Mouse (Mus musculus) midbrain, embryonic 14.5 days (tissue): ENCODE results near the gene Pus1. TPM values are rescaled to one million over a fixed set of nuclear protein-coding genes. Genes with fewer than 3 reads are reported as not detected.
"Not testable (repeated sequence)": the region's sequence is repeated elsewhere in the genome, so short reads cannot be mapped to it uniquely, and the experiment has no call there.

ENCODE experiments used
- ATAC-seq: fragments of 200-750 bp; cut with Nextera tagmentation; 2 replicates; pipeline ENCODE4 v1.8.0; 2017; ENCODE audit warnings: moderate number of reproducible peaks, moderate library complexity; ENCODE audit not compliant: low FRiP score, low TSS enrichment
- DNase-seq: peaks from one replicate; pipeline ENCODE4 v3.0.0-alpha.2; 2015
- H3K27ac ChIP-seq: fragments of 300-500 bp; sonication (generic); replicated peaks from 2 replicates; pipeline ENCODE4 v1.5.1; 2014; ENCODE audit warnings: mild to moderate bottlenecking, low read depth, low read length, moderate library complexity
- H3K27me3 ChIP-seq: fragments of 300-500 bp; sonication (generic); 2 replicates; pipeline ENCODE4 v1.6.1; 2014; ENCODE audit warnings: low read length, control low read depth, mixed read lengths; ENCODE audit not compliant: control insufficient read depth, insufficient read depth
- H3K36me3 ChIP-seq: fragments of 300-500 bp; sonication (generic); 2 replicates; pipeline ENCODE4 v1.6.1; 2014; ENCODE audit warnings: low read length, control low read depth; ENCODE audit not compliant: control insufficient read depth, insufficient read depth
- H3K4me1 ChIP-seq: fragments of 300-500 bp; sonication (generic); 2 replicates; pipeline ENCODE4 v1.6.1; 2014; ENCODE audit warnings: mild to moderate bottlenecking, antibody characterized with exemption, low read length, control low read depth; ENCODE audit not compliant: control insufficient read depth, insufficient read depth
- H3K4me2 ChIP-seq: fragments of 300-500 bp; sonication (generic); 2 replicates; pipeline ENCODE4 v1.6.1; 2014; ENCODE audit warnings: mild to moderate bottlenecking, low read length, moderate library complexity
- H3K4me3 ChIP-seq: fragments of 300-500 bp; sonication (generic); replicated peaks from 2 replicates; pipeline ENCODE4 v1.5.1; 2014; ENCODE audit warnings: low read depth, low read length
- H3K9ac ChIP-seq: fragments of 300-500 bp; sonication (generic); replicated peaks from 2 replicates; pipeline ENCODE4 v1.6.1; 2014; ENCODE audit warnings: mild to moderate bottlenecking, low read length, moderate library complexity
- H3K9me3 ChIP-seq: fragments of 300-500 bp; sonication (generic); 2 replicates; pipeline ENCODE4 v1.6.1; 2016; ENCODE audit warnings: low read length, control low read depth, mixed read lengths; ENCODE audit not compliant: control insufficient read depth
- WGBS: fragments of 180-500 bp; shearing (Covaris S2); extraction: QIAGEN DNeasy Blood & Tissue Kit; methylation state at CpG from one replicate; pipeline ENCODE4 v1.1.7; 2014; 5-methylcytosine and 5-hydroxymethylcytosine counted together
- polyA plus RNA-seq: library from polyadenylated mRNA; unstranded; fragments of >200 nt; fragmentation: Nextera tagmentation; extraction: Ambion mirVana; gene quantifications from 2 replicates; pipeline ENCODE4 v1.2.1, GENCODE M21; 2014

Pus1 gene
- polyA plus RNA-seq, 1 experiment from 2014 or later: 12.5 TPM

GRCm38 (mm10) chr5:110774511-110774910, 5.9 kb downstream of the Pus1 start:
- Histone ChIP-seq H3K4me3 (no peak overlapping the region), H3K4me1 (peaks cover 4% of the 10 kb centered on the region), H3K36me3 (peaks cover 33% of the 10 kb centered on the region), H3K9me3 (no peaks in the 10 kb centered on the region), H3K9ac (no peak overlapping the region), H3K27me3 (no peaks in the 10 kb centered on the region), H3K4me2 (no peak overlapping the region), H3K27ac (no peak overlapping the region)
- 96% methylated on average over 11 of the region's 11 CpGs for whole genome bisulfite sequencing
- no peak for DNase-seq
- no peak for ATAC-seq

GRCm38 (mm10) chr5:110772945-110773344, 7.5 kb downstream of the Pus1 start:
- H3K27ac ChIP-seq, H3K9ac ChIP-seq, DNase-seq, H3K4me2 ChIP-seq, H3K27me3 ChIP-seq, H3K4me3 ChIP-seq, H3K9me3 ChIP-seq, ATAC-seq: not testable (repeated sequence)
- H3K4me1 ChIP-seq: peaks cover 13% of the 10 kb centered on the region
- WGBS: 95% methylated on average over 10 of the region's 10 CpGs
- H3K36me3 ChIP-seq: peaks cover 33% of the 10 kb centered on the region

GRCm38 (mm10) chr5:110770448-110771158, 9.9 kb downstream of the Pus1 start, which contains the start of gene Ep400:
Gene Ep400 (minus strand): TSS chr5:110770717.
- DNase-seq: peak; percentile 100
- peak within 1 kb of the TSS; percentile 95 for H3K27ac ChIP-seq
- ATAC-seq: peak; percentile 96
- under 1% methylated on average over 83 of the region's 83 CpGs for WGBS
- H3K9me3 ChIP-seq: no peaks in the 10 kb centered on the region
- no peaks in the 10 kb centered on the region for H3K27me3 ChIP-seq
- peak within 1 kb of the TSS; percentile 74 for H3K4me2 ChIP-seq
- peak within 1 kb of the TSS; percentile 86 for H3K9ac ChIP-seq
- peaks cover 24% of the 10 kb centered on the region for H3K36me3 ChIP-seq
- H3K4me1 ChIP-seq: peaks cover 13% of the 10 kb centered on the region
- peak within 1 kb of the TSS; percentile 89 for H3K4me3 ChIP-seq

- Histone ChIP-seq H3K4me3 (peak overlapping the region; percentile 89), H3K9ac (peak overlapping the region; percentile 86), H3K27me3 (no peaks in the 10 kb centered on the region), H3K36me3 (peaks cover 18% of the 10 kb centered on the region), H3K4me2 (peak overlapping the region; percentile 74), H3K27ac (peak overlapping the region; percentile 95), H3K9me3 (no peaks in the 10 kb centered on the region), H3K4me1 (peaks cover 13% of the 10 kb centered on the region)
- ATAC-seq (peak; percentile 0; the same call in 1 of the 2 replicates), DNase-seq (peak; percentile 79)
- 1% methylated on average over 58 of the region's 58 CpGs for WGBS
These were observed 10.4 kb downstream of the Pus1 start for GRCm38 (mm10) chr5:110770031-110770445.

- peak overlapping the region; percentile 89 for H3K4me3 ChIP-seq
- WGBS: 67% methylated on average over 4 of the region's 4 CpGs
- H3K27ac ChIP-seq: no peak overlapping the region
These were observed 11.2 kb downstream of the Pus1 start for GRCm38 (mm10) chr5:110769272-110769671.

GRCm38 (mm10) chr5:110763890-110764289, 16.6 kb downstream of the Pus1 start:
- Histone ChIP-seq H3K9ac (no peak overlapping the region), H3K4me3 (no peak overlapping the region), H3K27ac (no peak overlapping the region), H3K4me1 (peaks cover 7% of the 10 kb centered on the region), H3K27me3 (no peaks in the 10 kb centered on the region), H3K4me2 (no peak overlapping the region), H3K9me3 (no peaks in the 10 kb centered on the region), H3K36me3 (no peaks in the 10 kb centered on the region)
- 95% methylated on average over 8 of the region's 8 CpGs for WGBS
- ATAC-seq (no peak), DNase-seq (no peak)

More at GRCm38 (mm10) chr5:110769272-110769671, 11.2 kb downstream of the Pus1 start:
- ATAC-seq (no peak), DNase-seq (no peak)
- Histone ChIP-seq H3K9ac (peak overlapping the region; percentile 86), H3K4me2 (peak overlapping the region; percentile 74), H3K36me3 (peaks cover 10% of the 10 kb centered on the region), H3K4me1 (peaks cover 13% of the 10 kb centered on the region), H3K9me3 (no peaks in the 10 kb centered on the region), H3K27me3 (no peaks in the 10 kb centered on the region)

- DNase-seq (no peak), ATAC-seq (no peak)
- Histone ChIP-seq H3K4me2 (no peak overlapping the region), H3K27me3 (no peaks in the 10 kb centered on the region), H3K36me3 (peaks cover 5% of the 10 kb centered on the region; the same call in 1 of the 2 replicates), H3K4me3 (no peak overlapping the region), H3K27ac (no peak overlapping the region), H3K9me3 (no peaks in the 10 kb centered on the region), H3K9ac (no peak overlapping the region), H3K4me1 (no peaks in the 10 kb centered on the region)
- WGBS: 87% methylated on average over 1 of the region's 1 CpGs
These were observed 35.4 kb downstream of the Pus1 start for GRCm38 (mm10) chr5:110745021-110745420.

GRCm38 (mm10) chr5:110739496-110740275, 40.8 kb downstream of the Pus1 start:
- no peaks in the 10 kb centered on the region for H3K9me3 ChIP-seq
- H3K4me3 ChIP-seq: no peak overlapping the region
- H3K27me3 ChIP-seq: no peaks in the 10 kb centered on the region
- DNase-seq (no peak), ATAC-seq (no peak)
- H3K9ac ChIP-seq: no peak overlapping the region
- 99% methylated on average over 7 of the region's 7 CpGs for WGBS
- H3K27ac ChIP-seq: no peak overlapping the region
- no peak overlapping the region for H3K4me2 ChIP-seq
- peaks cover 47% of the 10 kb centered on the region for H3K36me3 ChIP-seq
- H3K4me1 ChIP-seq: no peaks in the 10 kb centered on the region
